Mouse (Mus musculus) B cell, adult 62 days (primary cell): Measurements from ENCODE around the gene P3h1. TPM values are rescaled to one million over a fixed set of nuclear protein-coding genes. Genes with fewer than 3 reads are reported as not detected.

Experiments
- total RNA-seq: library from RNA; stranded (reverse); gene quantifications from 4 replicates; pipeline ENCODE4 v1.2.4, GENCODE M21; 2023

P3h1 gene
- total RNA-seq: 4.1 to 6.2 TPM (median 4.7 TPM) in 4 replicates

DNA sequence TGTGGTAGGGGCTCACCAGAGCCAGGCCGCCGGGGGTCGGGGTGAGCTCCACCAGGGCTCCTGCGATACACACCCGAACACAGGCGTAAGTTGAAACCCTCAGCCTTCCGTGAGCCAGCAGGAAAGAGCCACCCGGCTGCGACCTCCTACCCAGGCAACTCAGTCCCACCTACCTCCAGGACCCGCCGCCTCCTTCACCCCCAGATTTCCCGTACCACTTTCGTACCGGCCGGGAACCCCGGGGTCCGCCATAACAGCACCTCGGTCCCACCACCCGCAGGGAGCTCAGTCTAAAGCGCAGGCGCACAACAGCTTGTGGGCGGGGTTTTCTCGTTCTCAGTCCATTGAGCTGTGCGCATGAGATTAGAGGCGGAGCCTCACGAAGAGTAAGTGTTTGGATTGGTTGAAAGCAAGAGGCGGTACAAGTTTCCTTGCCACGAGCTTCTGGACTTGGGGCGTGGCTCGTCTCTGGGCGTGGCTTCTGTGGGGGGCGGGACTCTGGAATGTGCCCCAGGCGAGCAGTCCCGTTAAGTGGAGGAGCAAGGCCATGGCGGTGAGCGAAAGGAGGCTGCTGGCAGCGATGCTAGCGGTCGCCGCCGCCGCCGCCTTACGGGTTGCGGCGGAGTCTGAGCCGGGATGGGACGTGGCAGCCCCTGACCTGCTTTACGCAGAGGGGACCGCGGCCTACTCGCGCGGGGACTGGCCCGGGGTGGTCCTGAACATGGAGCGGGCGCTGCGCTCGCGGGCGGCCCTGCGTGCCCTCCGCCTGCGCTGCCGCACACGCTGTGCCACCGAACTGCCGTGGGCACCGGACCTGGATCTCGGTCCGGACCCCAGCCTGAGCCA, at the start of gene P3h1, which contains the start of gene AU022252:
Gene P3h1 (plus strand): TSS at position 506 of the 846 bp plus-strand sequence.
Gene AU022252 (minus strand): TSS at position 303 of the 846 bp plus-strand sequence.

DNA sequence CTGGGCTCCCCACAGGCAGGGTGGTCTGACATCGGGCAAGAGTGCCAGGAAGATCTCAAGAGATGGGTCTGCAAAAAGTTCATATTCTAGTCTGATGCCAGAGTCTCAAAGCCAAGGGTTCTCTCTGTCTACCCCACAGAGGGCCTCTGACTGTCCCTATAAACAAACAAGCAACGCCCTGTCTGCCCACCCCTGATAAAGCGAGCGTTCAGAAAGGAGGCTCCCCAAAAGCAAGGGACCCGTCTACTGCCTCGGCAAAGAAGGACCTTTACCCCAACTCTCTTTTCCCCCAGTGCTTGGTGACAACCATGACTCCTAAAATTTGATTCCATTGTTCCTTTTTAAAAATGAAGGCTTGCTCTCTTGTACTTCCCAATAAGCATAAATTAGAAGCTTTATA, 42.9 kb upstream of the P3h1 start, which contains the start of gene Ermap:
Gene Ermap (minus strand): TSS at position 148 of the 400 bp plus-strand sequence.

GRCm38 (mm10) chr4:119194909-119195581, 37.7 kb upstream of the P3h1 start, which contains the start of gene Svbp:
Gene Svbp (plus strand): TSS chr4:119195306.

GRCm38 (mm10) chr4:119218169-119218568, 14.5 kb upstream of the P3h1 start, which contains the start of gene Tmem269:
Gene Tmem269 (minus strand): TSS chr4:119218217.

GRCm38 (mm10) chr4:119255351-119255750, 22.6 kb downstream of the P3h1 start, which contains the start of gene Cldn19:
Gene Cldn19 (plus strand): TSS chr4:119255414.

GRCm38 (mm10) chr4:119294415-119295133, 61.9 kb downstream of the P3h1 start, which contains the start of gene Ybx1:
Gene Ybx1 (minus strand): TSS chr4:119294604.

Other genes with a start within 250 kb of the P3h1 start
- gene Slc2a1, start 124.2 kb upstream of the P3h1 start, total RNA-seq: 49.4 to 60.1 TPM (median 57.4 TPM) in 4 replicates
- 7.9 to 14.6 TPM (median 11.3 TPM) in 4 replicates for gene Zfp691, start 58.7 kb upstream of the P3h1 start, total RNA-seq
- gene Ermap, start 42.9 kb upstream of the P3h1 start, total RNA-seq: 0.60 to 1.4 TPM (median 0.97 TPM) in 4 replicates
- gene Svbp, start 37.6 kb upstream of the P3h1 start, total RNA-seq: 22.8 to 30.0 TPM (median 25.6 TPM) in 4 replicates
- gene Tmem269, start 14.7 kb upstream of the P3h1 start, total RNA-seq: 0.55 TPM in 1 of 4 replicates, not detected in the others
- gene AU022252, start 203 bp upstream of the P3h1 start, total RNA-seq: 8.2 to 13.6 TPM (median 9.5 TPM) in 4 replicates
- gene Cldn19, start 22.5 kb downstream of the P3h1 start, total RNA-seq: not detected in 4 replicates
- 403 to 424 TPM (median 406 TPM) in 4 replicates for gene Ybx1, start 61.7 kb downstream of the P3h1 start, total RNA-seq
- 20.1 to 29.3 TPM (median 26.3 TPM) in 4 replicates for gene Ppih, start 87.6 kb downstream of the P3h1 start, total RNA-seq
- gene Ccdc30, start 182.6 kb downstream of the P3h1 start, total RNA-seq: 0.69 to 1.1 TPM in 2 of 4 replicates, not detected in the others
- gene Ppcs, start 189.5 kb downstream of the P3h1 start, total RNA-seq: 8.4 to 11.3 TPM (median 10.5 TPM) in 4 replicates
- 0.77 to 0.88 TPM in 2 of 4 replicates, not detected in the others for gene Zmynd12, start 189.9 kb downstream of the P3h1 start, total RNA-seq